Mouse (Mus musculus): ENCODE measurements around the gene Xpo1.

DNA sequence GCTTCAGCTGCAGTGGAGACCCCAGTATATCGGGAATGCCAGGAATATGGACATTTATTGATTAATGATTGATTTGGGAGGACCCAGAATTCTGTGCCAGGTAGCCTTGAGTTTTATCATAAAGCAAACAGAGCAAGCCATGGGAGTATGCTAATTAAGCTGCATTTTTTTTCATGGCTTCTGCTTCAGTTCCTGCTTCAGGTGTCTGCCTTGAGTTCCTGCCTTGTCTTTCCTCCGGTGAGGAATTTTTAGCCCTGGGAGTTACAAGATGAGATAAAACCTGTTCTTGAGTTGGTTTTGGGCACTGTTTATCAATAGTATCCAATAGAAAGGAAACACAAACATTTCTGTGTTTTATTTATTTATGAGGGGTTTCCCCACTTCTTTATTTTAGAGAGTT is 73.6 kb downstream of the Xpo1 start:
- TF ChIP-seq POLR2A (IDR thresholded peaks at IDR 0.05; ENCODE audit: borderline replicate concordance, control insufficient read depth, low read depth, low read length) (no peak), CTCF (IDR thresholded peaks at IDR 0.05; ENCODE audit: control insufficient read depth, insufficient read depth, low read length) (no peak)

Measured in bone marrow, adult 2 months (tissue).